Mouse (Mus musculus): ENCODE data around the gene Ush2a. TPM values are rescaled to one million over a fixed set of nuclear protein-coding genes. Genes with fewer than 3 reads are reported as not detected.

The Ush2a gene
- total and polyA plus RNA-seq, 3 experiments: under 0.01 to 0.04 TPM; not detected in 1

GRCm38 (mm10) chr1:188269071-188269470 is 7.2 kb downstream of the Ush2a start:
- Histone ChIP-seq H3K36me3 (ENCODE audit: control insufficient read depth in 1 of 2, insufficient read depth in 2 of 2, low read length in 2 of 2) (no peaks in the 10 kb centered on the region), H3K4me1 (ENCODE audit: control insufficient read depth in 1 of 2, insufficient read depth in 2 of 2, low read length in 2 of 2) (no peaks in the 10 kb centered on the region), H3K79me2 (ENCODE audit: control insufficient read depth, insufficient read depth, low read length, poor library complexity) (no peaks in the 10 kb centered on the region), H3K9ac (ENCODE audit: control insufficient read depth, low read depth, low read length, poor library complexity, severe bottlenecking) (no peak overlapping the region), H3K27me3 (ENCODE audit: control insufficient read depth in 1 of 2, insufficient read depth in 2 of 2, low read length in 2 of 2) (no peaks in the 10 kb centered on the region; a peak in 1 of 4 replicates), H3K27ac (ENCODE audit: control insufficient read depth, low read depth, low read length) (no peak overlapping the region), H3K4me3 (ENCODE audit: control insufficient read depth in 1 of 2, insufficient read depth in 1 of 2, low read depth in 2 of 2, low read length in 2 of 2) (no peak overlapping the region), H3K9me3 (replicated peaks; ENCODE audit: insufficient read depth, low read length) (no peaks in the 10 kb centered on the region)
- DNase-seq (ENCODE audit: low read depth, low spot score): no peak
- TF ChIP-seq RCOR1 (IDR thresholded peaks at IDR 0.05; ENCODE audit: low read depth, low read length) (no peak), RAD21 (IDR thresholded peaks at IDR 0.05; ENCODE audit: low read depth, low read length) (no peak), SIN3A (IDR thresholded peaks at IDR 0.05; ENCODE audit: low read length) (no peak), GABPA (IDR thresholded peaks at IDR 0.05; ENCODE audit: low read depth, low read length) (no peak), HCFC1 (IDR thresholded peaks at IDR 0.05; ENCODE audit: low read depth, low read length) (no peak), SMC3 (IDR thresholded peaks at IDR 0.05; ENCODE audit: low read depth, low read length) (no peak), ZKSCAN1 (IDR thresholded peaks at IDR 0.05; ENCODE audit: low read depth, low read length) (no peak), MXI1 (IDR thresholded peaks at IDR 0.05; ENCODE audit: low read depth, low read length) (no peak), TBP (IDR thresholded peaks at IDR 0.05; ENCODE audit: low read depth, low read length) (no peak), USF2 (IDR thresholded peaks at IDR 0.05; ENCODE audit: borderline replicate concordance in 1 of 2, insufficient read depth in 1 of 2, low read depth in 1 of 2, low read length in 2 of 2) (no peak), MAFK (IDR thresholded peaks at IDR 0.05; ENCODE audit: borderline replicate concordance, low read depth, low read length) (no peak), MYC (IDR thresholded peaks at IDR 0.05; ENCODE audit: low read depth, low read length) (no peak), CHD2 (IDR thresholded peaks at IDR 0.05; ENCODE audit: low read length) (no peak), UBTF (IDR thresholded peaks at IDR 0.05; ENCODE audit: borderline replicate concordance, insufficient read depth, low read depth, low read length) (no peak), ETS1 (IDR thresholded peaks at IDR 0.05; ENCODE audit: low read depth, low read length) (no peak)

GRCm38 (mm10) chr1:188313303-188313702 is 51.5 kb downstream of the Ush2a start:
- H3K27me3 ChIP-seq (ENCODE audit: control insufficient read depth in 1 of 2, insufficient read depth in 2 of 2, low read length in 2 of 2): no peaks in the 10 kb centered on the region
- no peak for DNase-seq (ENCODE audit: low read depth, low spot score)
- no peak for TF ChIP-seq UBTF (IDR thresholded peaks at IDR 0.05; ENCODE audit: borderline replicate concordance, insufficient read depth, low read depth, low read length)
- no peak for TF ChIP-seq USF1 (IDR thresholded peaks at IDR 0.05; ENCODE audit: low read depth, low read length)
- TF ChIP-seq USF2 (IDR thresholded peaks at IDR 0.05; ENCODE audit: borderline replicate concordance in 1 of 2, insufficient read depth in 1 of 2, low read depth in 1 of 2, low read length in 2 of 2): no peak
- no peak for TF ChIP-seq ELF1 (IDR thresholded peaks at IDR 0.05; ENCODE audit: low read depth, low read length)
- TF ChIP-seq RCOR1 (IDR thresholded peaks at IDR 0.05; ENCODE audit: low read depth, low read length): no peak
- TF ChIP-seq CTCF (IDR thresholded peaks at IDR 0.05 in 2 of 3, conservative IDR thresholded peaks at IDR 0.05 in 1 of 3; ENCODE audit: control insufficient read depth in 1 of 3, insufficient read depth in 1 of 3, low read depth in 2 of 3, low read length in 3 of 3, poor library complexity in 1 of 3, severe bottlenecking in 1 of 3): no peak
- TF ChIP-seq CHD2 (IDR thresholded peaks at IDR 0.05; ENCODE audit: low read length): no peak
- TF ChIP-seq ZC3H11A (IDR thresholded peaks at IDR 0.05; ENCODE audit: low read depth, low read length): no peak
- no peak for TF ChIP-seq NELFE (IDR thresholded peaks at IDR 0.05; ENCODE audit: low read depth, low read length)
- TF ChIP-seq TCF12 (IDR thresholded peaks at IDR 0.05; ENCODE audit: low read depth, low read length): no peak
- TF ChIP-seq MYB (IDR thresholded peaks at IDR 0.05; ENCODE audit: low read depth, low read length): no peak
- TF ChIP-seq POLR2AphosphoS2 (IDR thresholded peaks at IDR 0.05; ENCODE audit: low read length): no peak
- no peak for TF ChIP-seq E2F4 (IDR thresholded peaks at IDR 0.05; ENCODE audit: borderline replicate concordance, low read depth, low read length)
- TF ChIP-seq MEF2A (IDR thresholded peaks at IDR 0.05; ENCODE audit: extremely low read depth, insufficient replicate concordance, low read depth, low read length, poor library complexity, severe bottlenecking): no peak
- H3K27ac ChIP-seq (ENCODE audit: control insufficient read depth, low read depth, low read length): no peak overlapping the region
- no peaks in the 10 kb centered on the region for H3K36me3 ChIP-seq (ENCODE audit: control insufficient read depth in 1 of 2, insufficient read depth in 2 of 2, low read length in 2 of 2)
- no peaks in the 10 kb centered on the region for H3K79me2 ChIP-seq (ENCODE audit: control insufficient read depth, insufficient read depth, low read length, poor library complexity)
- H3K9ac ChIP-seq (ENCODE audit: control insufficient read depth, low read depth, low read length, poor library complexity, severe bottlenecking): no peak overlapping the region
- H3K4me3 ChIP-seq (ENCODE audit: control insufficient read depth in 1 of 2, insufficient read depth in 1 of 2, low read depth in 2 of 2, low read length in 2 of 2): no peak overlapping the region
- H3K9me3 ChIP-seq (replicated peaks; ENCODE audit: insufficient read depth, low read length): no peaks in the 10 kb centered on the region
- no peaks in the 10 kb centered on the region for H3K4me1 ChIP-seq (ENCODE audit: control insufficient read depth in 1 of 2, insufficient read depth in 2 of 2, low read length in 2 of 2)

Measured in MEL (cell line).